Mouse (Mus musculus): ENCODE measurements around the gene Dscam. TPM values are rescaled to one million over a fixed set of nuclear protein-coding genes. Genes with fewer than 3 reads are reported as not detected.

The Dscam gene
- total RNA-seq, 2 experiments from 2014 or later: 0.02 TPM; not detected in 1

GRCm38 (mm10) chr16:97027701-97028100 lies 142.9 kb downstream of the Dscam start:
- intact Hi-C loops (cut with DNase I; ENCODE audit: low total_unique reads): no loop called here
- DNase-seq: peak; percentile 3

DNA sequence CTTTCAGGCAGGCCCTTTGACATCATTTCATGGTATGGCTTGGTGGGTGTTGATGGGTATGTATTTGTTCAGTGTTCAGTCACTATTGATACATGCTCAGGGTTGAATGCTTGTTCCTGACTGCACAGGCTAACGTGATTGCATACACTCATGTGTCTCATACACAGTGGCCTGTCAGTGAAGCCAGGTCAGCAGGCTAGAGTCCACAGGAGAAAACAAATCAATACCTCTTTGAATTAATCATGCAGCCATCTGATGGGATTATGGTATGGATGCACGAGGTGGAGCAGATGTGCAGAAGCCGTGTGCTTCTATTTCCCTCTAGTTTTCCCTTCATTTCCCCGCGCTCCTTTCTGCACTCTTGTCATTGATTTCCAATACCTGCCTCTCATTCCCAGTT lies 143.7 kb downstream of the Dscam start:
- intact Hi-C loops (cut with DNase I; ENCODE audit: low total_unique reads): no loop called here

GRCm38 (mm10) chr16:97024406-97024805 lies 146.1 kb downstream of the Dscam start:
- intact Hi-C loops (cut with DNase I; ENCODE audit: low total_unique reads): no loop called here
- DNase-seq: no peak

More for the DNA sequence above, 143.7 kb downstream of the Dscam start:
- no peak for DNase-seq

DNA sequence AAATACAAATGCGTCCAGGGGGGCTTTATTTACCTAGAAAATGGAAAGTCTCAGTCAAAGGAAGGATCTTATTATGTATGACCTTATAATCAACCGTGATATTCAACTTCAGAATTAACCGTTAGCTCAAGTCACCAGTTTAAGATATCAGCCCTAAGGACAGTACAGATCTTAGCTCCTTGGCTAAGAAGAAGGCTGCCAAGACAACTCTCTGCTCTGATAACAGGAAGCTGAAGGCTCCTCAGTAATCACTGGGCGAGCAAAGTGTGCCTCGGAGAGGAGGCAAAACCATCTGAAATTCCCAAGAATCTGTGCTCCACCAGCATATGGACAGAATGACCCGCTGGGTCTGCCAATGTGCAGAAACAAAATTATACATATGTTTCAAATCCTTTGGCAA lies 149.1 kb downstream of the Dscam start:
- intact Hi-C loops (cut with DNase I; ENCODE audit: low total_unique reads): no loop called here
- no peak for DNase-seq

DNA sequence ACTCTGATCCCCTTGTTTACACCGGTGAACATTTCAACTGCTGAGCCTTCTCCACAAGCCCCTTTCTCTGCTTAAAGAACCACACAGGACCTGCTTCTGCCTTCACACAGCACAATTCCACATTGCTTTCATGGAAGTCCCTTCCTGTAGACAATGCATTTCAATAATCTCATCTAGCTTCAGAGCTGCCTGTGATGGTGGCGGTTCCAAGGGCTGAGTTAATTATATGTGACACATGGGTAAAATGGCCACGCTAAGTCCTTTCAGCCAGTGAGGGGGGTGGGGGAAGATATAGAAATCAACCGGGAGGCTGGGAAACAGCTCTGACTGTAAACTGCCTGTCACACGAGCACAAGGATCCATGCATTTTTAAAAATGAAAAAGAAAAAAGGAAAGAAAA lies 152.2 kb downstream of the Dscam start:
- DNase-seq: no peak
- intact Hi-C loops (cut with DNase I; ENCODE audit: low total_unique reads): no loop called here

DNA sequence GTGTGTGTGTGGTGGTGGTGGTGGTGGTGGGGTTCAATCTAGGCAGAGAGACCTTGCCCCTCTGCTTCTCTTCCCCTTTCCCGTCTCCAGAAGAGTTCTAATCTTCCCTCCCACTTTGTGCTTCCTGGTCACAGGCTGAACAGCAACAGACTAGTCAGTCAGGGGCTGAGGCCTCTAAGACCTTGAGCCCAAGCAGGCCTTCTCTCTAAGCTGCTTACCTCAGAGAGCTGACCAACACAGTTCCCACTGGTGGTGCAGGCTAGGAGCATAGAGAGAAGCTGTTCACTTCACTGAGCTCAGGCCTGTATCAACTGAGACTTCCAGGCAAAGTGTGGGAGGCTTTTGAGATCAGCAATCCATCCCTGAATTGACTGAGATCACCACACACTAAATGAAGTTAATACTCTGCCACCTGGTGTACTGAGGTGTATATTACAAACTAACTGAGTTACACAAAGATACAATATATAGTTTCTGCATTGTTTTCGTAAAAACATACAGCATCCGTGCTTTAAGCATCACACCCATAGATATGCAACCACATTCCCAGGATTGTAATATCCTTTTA lies 153.3 kb downstream of the Dscam start:
- DNase-seq: no peak
- intact Hi-C loops (cut with DNase I; ENCODE audit: low total_unique reads): no loop called here

- intact Hi-C loops (cut with DNase I; ENCODE audit: low total_unique reads): no loop called here
- DNase-seq: no peak
Observed at GRCm38 (mm10) chr16:97016244-97016850, 154.2 kb downstream of the Dscam start.

GRCm38 (mm10) chr16:97014343-97014742 lies 156.2 kb downstream of the Dscam start:
- no peak for DNase-seq
- intact Hi-C loops (cut with DNase I; ENCODE audit: low total_unique reads): no loop called here

- intact Hi-C loops (cut with DNase I; ENCODE audit: low total_unique reads): no loop called here
- no peak for DNase-seq
Observed at GRCm38 (mm10) chr16:97009116-97010055, 161.2 kb downstream of the Dscam start.

DNA sequence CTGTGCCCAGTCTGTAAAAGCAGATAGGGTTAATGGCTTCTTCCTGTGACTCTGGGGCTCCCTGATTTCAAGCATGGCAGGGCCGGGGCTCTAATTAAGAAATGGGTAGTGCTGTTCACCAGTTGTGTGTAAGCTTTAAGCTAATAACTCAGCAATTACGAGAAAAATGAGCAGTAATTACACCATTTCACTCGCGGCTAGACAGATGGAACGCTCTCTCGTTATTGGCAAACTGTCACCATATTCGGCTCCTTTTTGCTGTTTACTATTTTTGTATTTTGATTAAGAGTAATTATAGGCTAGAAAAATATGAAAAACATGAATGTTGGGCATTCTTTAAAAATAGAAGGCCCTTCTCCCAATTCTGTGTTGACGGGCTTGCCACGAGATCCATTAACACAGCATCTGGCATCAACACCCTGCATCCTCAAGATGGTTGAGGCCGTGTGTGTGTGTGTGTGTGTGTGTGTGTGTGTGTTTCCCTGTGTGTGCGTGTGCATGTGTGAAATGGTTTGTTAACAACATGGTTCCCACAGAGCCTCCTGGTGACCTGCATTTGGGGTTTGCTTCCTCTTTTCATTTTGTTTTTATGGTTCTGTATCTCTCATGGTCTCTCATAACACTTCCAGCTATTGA lies 162.5 kb downstream of the Dscam start:
- DNase-seq: no peak
- intact Hi-C loops (cut with DNase I; ENCODE audit: low total_unique reads): no loop called here

- DNase-seq: no peak
- intact Hi-C loops (cut with DNase I; ENCODE audit: low total_unique reads): no loop called here
Observed at GRCm38 (mm10) chr16:97006854-97007182, 163.7 kb downstream of the Dscam start.

DNA sequence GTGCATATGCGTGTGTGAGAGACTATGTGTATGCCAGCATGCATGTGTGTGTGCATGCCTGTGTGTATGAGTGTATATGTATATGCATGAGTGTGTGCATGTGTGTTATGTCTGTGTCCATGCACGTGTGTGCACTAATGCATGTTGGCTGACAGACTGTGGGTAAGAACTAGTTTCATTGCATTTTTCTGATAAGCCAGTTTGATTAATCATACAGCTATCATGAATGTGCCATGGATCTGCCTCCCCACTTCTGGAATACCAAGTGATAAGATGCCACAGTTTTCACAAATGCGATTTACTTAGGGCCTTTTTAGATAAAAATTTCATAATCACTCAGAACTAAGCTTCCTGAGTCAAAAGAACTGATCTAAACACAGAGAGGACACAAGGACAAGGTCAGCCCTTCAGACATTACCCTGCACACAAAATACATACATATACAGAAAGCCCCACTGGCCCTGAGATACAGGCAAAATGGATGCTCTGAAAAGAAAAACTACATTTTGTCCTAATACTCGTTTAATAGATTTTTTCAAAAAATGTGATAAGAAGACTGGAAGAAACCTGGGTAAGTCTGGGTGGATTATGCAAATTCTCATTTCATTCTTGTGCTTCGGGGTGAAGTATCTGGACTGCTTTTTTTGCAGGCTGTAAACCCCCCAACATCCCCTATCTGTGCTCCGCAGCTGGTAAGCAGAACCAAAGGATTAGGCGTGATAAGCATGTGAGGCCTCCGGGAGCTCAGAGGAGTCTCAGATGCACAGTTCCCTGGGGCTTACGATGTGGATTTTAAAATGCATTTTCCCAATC lies 164.3 kb downstream of the Dscam start:
- DNase-seq: no peak
- intact Hi-C loops (cut with DNase I; ENCODE audit: low total_unique reads): no loop called here

DNA sequence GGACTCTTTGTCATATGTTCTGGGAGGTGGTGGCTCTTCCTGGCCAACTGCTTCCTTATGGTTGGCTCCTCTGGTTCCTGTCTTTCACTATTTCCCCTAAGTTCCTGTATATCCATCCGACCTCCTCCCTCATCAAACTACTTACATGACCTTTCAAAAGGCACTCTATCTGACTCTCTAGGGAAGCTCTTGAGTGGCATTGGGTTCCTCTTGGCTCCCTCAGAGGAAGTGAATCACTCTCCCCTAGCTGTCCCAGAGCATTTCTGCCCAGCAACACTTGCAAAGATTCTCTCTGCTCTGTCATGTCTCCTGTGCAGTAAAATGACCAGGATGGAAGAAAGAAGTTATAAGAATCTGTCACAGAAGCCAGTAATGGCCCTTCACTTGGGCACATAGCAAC lies 166.6 kb downstream of the Dscam start:
- DNase-seq: no peak
- intact Hi-C loops (cut with DNase I; ENCODE audit: low total_unique reads): no loop called here

DNA sequence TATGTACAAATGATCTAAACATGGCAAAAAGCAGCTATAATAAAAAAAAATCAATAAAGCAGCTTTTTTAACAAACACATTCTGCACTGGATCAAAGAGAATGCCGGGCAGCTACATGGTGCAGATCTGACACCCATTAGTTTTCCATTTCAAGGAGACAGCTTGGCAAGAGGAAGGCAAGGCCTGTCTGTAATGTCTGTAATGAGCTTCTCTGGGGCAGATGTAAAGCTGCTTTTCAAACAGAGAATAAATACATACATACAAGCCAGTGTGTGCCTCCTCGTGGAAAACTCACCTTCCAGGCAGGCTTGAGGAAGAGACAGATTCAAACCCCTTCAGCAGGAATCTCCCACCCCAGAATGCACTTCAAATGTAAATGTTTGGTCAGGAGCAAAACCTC lies 167.7 kb downstream of the Dscam start:
- intact Hi-C loops (cut with DNase I; ENCODE audit: low total_unique reads): no loop called here
- no peak for DNase-seq

- no peak for DNase-seq
- intact Hi-C loops (cut with DNase I; ENCODE audit: low total_unique reads): no loop called here
Observed at GRCm38 (mm10) chr16:97002189-97002588, 168.4 kb downstream of the Dscam start.

GRCm38 (mm10) chr16:96996854-96997253 lies 173.7 kb downstream of the Dscam start:
- peak; percentile 69 for DNase-seq
- intact Hi-C loops (cut with DNase I; ENCODE audit: low total_unique reads): no loop called here

GRCm38 (mm10) chr16:96995858-96996257 lies 174.7 kb downstream of the Dscam start:
- intact Hi-C loops (cut with DNase I; ENCODE audit: low total_unique reads): no loop called here
- no peak for DNase-seq

- no peak for DNase-seq
Observed at GRCm38 (mm10) chr16:96987396-96987795, 183.2 kb downstream of the Dscam start.

GRCm38 (mm10) chr16:96973300-96973699 lies 197.3 kb downstream of the Dscam start:
- intact Hi-C loops (cut with DNase I; ENCODE audit: low total_unique reads): no loop called here
- no peak for DNase-seq

More at GRCm38 (mm10) chr16:96987396-96987795, 183.2 kb downstream of the Dscam start:
- intact Hi-C loops (cut with DNase I; ENCODE audit: low total_unique reads): no loop called here

Measured in gastrocnemius, postnatal 14 days (tissue).